Mouse (Mus musculus): Measurements from ENCODE around the gene Sgpp1. TPM values are rescaled to one million over a fixed set of nuclear protein-coding genes. Genes with fewer than 3 reads are reported as not detected.

Gene Sgpp1
- polyA plus RNA-seq, 1 experiment from 2014 or later, result 31.6 TPM

DNA sequence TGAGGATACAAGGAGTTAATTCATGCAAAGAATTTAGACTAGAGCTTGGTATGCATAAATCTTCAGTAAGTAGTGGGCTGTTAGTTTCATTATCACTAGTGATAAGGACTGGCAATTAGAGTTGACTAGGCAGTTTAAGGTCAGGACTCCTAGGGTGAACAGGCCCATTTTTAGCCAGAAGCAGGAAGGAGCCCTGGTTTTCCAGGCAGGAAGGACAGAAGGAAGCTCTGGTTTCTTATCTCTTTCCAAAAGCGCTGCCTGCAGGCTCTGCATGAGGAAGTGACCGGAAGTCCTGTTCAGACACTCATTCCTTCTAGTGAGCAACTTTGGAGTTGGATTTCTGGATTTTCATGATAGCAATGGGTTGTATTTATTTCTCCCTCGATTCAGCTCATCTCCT is 30.2 kb upstream of the Sgpp1 start:
- WGBS, result 74% methylated on average over 3 of the region's 3 CpGs
- Histone ChIP-seq H3K27me3 (replicated peaks; ENCODE audit: control insufficient read depth, insufficient read depth, low read length) (no peaks in the 10 kb centered on the region), H3K4me1 (ENCODE audit: control insufficient read depth, insufficient read depth, low read length) (no peaks in the 10 kb centered on the region), H3K4me2 (ENCODE audit: low read depth, low read length) (no peak overlapping the region), H3K4me3 (ENCODE audit: low read depth, low read length) (no peak overlapping the region), H3K9me3 (ENCODE audit: control insufficient read depth, low read length) (no peaks in the 10 kb centered on the region), H3K27ac (replicated peaks; ENCODE audit: low read depth, low read length) (no peak overlapping the region), H3K36me3 (ENCODE audit: control insufficient read depth, insufficient read depth, low read length) (no peaks in the 10 kb centered on the region), H3K9ac (ENCODE audit: low read depth, low read length) (no peak overlapping the region)
- ATAC-seq (ENCODE audit: low read depth) (no peak), DNase-seq (ENCODE audit: low spot score) (no peak)

DNA sequence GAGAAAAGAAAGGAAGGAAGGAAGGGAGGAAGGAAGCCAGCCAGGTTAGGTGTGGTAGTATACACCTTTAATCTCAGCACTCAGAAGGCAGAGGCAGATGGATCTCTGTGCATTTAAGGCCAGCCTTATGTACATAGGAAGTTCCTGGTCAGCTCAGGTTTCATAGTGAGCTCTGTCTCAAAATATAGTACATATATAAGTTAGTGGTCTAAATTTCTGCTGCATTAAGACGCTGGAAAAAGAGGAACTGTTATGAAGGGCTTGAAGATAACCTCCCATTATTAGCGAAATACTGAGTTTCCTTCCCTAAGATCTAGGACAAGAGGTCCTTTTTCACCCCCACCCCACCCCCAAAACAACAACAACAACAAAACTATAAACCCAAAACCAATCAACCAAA is 20.9 kb upstream of the Sgpp1 start:
- DNase-seq (ENCODE audit: low spot score) (no peak), ATAC-seq (ENCODE audit: low read depth) (no peak)
- H3K4me3 ChIP-seq (ENCODE audit: low read depth, low read length), result no peak overlapping the region
- no peaks in the 10 kb centered on the region for H3K36me3 ChIP-seq (ENCODE audit: control insufficient read depth, insufficient read depth, low read length)
- WGBS, result 84% methylated on average over 2 of the region's 2 CpGs
- H3K9me3 ChIP-seq (ENCODE audit: control insufficient read depth, low read length), result no peaks in the 10 kb centered on the region
- no peak overlapping the region for H3K4me2 ChIP-seq (ENCODE audit: low read depth, low read length)
- no peaks in the 10 kb centered on the region for H3K27me3 ChIP-seq (replicated peaks; ENCODE audit: control insufficient read depth, insufficient read depth, low read length)
- no peaks in the 10 kb centered on the region for H3K4me1 ChIP-seq (ENCODE audit: control insufficient read depth, insufficient read depth, low read length)
- no peak overlapping the region for H3K9ac ChIP-seq (ENCODE audit: low read depth, low read length)
- H3K27ac ChIP-seq (replicated peaks; ENCODE audit: low read depth, low read length), result no peak overlapping the region

DNA sequence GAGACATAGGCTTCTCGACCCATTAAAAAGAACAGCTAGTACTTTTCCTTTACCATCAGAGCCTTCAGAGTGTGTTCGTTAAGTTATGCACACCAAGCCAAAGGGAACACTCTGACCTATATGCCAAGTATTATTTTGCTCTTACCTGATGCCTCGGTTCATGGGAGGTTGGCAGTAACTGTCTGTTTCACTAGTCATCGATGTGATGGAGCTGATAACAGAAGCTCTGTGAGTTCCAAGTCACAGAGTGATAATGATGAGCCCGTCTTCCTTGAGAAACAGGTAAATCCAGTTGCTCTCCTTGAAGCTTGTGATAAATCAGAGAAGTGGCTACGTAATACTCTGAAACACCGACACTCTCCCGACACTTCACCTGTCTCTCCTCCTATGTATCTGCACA is 18.2 kb upstream of the Sgpp1 start:
- DNase-seq (ENCODE audit: low spot score) (no peak), ATAC-seq (ENCODE audit: low read depth) (no peak)
- WGBS, result 79% methylated on average over 8 of the region's 8 CpGs
- no peak overlapping the region for H3K4me2 ChIP-seq (ENCODE audit: low read depth, low read length)
- H3K4me1 ChIP-seq (ENCODE audit: control insufficient read depth, insufficient read depth, low read length), result no peaks in the 10 kb centered on the region
- H3K9me3 ChIP-seq (ENCODE audit: control insufficient read depth, low read length), result no peaks in the 10 kb centered on the region
- no peak overlapping the region for H3K4me3 ChIP-seq (ENCODE audit: low read depth, low read length)
- H3K27me3 ChIP-seq (replicated peaks; ENCODE audit: control insufficient read depth, insufficient read depth, low read length), result no peaks in the 10 kb centered on the region
- no peak overlapping the region for H3K27ac ChIP-seq (replicated peaks; ENCODE audit: low read depth, low read length)
- H3K9ac ChIP-seq (ENCODE audit: low read depth, low read length), result no peak overlapping the region
- no peaks in the 10 kb centered on the region for H3K36me3 ChIP-seq (ENCODE audit: control insufficient read depth, insufficient read depth, low read length)

DNA sequence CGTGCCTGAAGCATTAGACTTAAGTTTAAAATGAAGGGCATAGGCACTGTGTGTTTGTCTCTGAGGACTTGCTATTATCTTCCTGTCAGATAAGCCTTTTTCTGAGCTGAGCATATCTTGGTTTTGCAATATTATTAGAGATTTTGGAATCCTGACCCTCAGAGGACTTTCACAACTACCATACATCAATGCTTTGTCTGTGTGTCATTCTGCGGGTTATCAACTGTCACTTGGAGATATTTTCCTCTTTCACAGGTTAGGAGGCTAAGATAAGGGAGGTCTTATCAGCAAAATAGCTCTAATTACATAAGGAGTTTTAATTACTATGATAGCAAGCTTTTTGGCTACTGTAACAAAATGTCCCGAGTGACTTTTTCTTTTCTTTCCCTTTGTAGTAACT is 16.5 kb upstream of the Sgpp1 start:
- no peak overlapping the region for H3K27ac ChIP-seq (replicated peaks; ENCODE audit: low read depth, low read length)
- no peak overlapping the region for H3K9ac ChIP-seq (ENCODE audit: low read depth, low read length)
- no peak overlapping the region for H3K4me2 ChIP-seq (ENCODE audit: low read depth, low read length)
- no peak for ATAC-seq (ENCODE audit: low read depth)
- no peaks in the 10 kb centered on the region for H3K36me3 ChIP-seq (ENCODE audit: control insufficient read depth, insufficient read depth, low read length)
- no peak for DNase-seq (ENCODE audit: low spot score)
- no peaks in the 10 kb centered on the region for H3K9me3 ChIP-seq (ENCODE audit: control insufficient read depth, low read length)
- H3K27me3 ChIP-seq (replicated peaks; ENCODE audit: control insufficient read depth, insufficient read depth, low read length), result no peaks in the 10 kb centered on the region
- H3K4me1 ChIP-seq (ENCODE audit: control insufficient read depth, insufficient read depth, low read length), result no peaks in the 10 kb centered on the region
- H3K4me3 ChIP-seq (ENCODE audit: low read depth, low read length), result no peak overlapping the region
- 74% methylated on average over 3 of the region's 3 CpGs for WGBS

DNA sequence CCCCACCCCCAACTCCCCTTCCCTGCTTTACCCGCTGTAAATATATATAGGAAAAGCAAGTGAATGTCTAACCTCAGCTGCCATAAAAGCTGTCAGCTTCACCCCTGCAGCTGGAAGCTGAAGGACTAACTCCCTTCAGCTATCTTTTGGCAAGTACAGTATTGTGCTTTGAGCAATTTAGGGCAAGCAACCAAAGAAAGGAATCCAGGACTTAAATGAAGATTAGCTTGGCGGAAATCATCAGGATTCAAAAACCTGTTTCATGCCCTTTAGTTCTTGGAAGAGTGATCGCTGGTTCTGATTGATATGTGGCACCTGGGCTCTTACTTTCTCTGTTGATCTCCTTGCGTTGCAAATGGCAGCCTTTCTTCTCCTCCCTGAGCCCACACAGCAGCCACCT is 13.0 kb upstream of the Sgpp1 start:
- Histone ChIP-seq H3K4me3 (ENCODE audit: low read depth, low read length) (no peak overlapping the region), H3K27me3 (replicated peaks; ENCODE audit: control insufficient read depth, insufficient read depth, low read length) (no peaks in the 10 kb centered on the region), H3K4me2 (ENCODE audit: low read depth, low read length) (no peak overlapping the region), H3K27ac (replicated peaks; ENCODE audit: low read depth, low read length) (no peak overlapping the region), H3K4me1 (ENCODE audit: control insufficient read depth, insufficient read depth, low read length) (no peaks in the 10 kb centered on the region), H3K9ac (ENCODE audit: low read depth, low read length) (no peak overlapping the region), H3K9me3 (ENCODE audit: control insufficient read depth, low read length) (no peaks in the 10 kb centered on the region), H3K36me3 (ENCODE audit: control insufficient read depth, insufficient read depth, low read length) (no peaks in the 10 kb centered on the region)
- WGBS, result 57% methylated on average over 4 of the region's 4 CpGs
- DNase-seq (ENCODE audit: low spot score) (no peak), ATAC-seq (ENCODE audit: low read depth) (no peak)

DNA sequence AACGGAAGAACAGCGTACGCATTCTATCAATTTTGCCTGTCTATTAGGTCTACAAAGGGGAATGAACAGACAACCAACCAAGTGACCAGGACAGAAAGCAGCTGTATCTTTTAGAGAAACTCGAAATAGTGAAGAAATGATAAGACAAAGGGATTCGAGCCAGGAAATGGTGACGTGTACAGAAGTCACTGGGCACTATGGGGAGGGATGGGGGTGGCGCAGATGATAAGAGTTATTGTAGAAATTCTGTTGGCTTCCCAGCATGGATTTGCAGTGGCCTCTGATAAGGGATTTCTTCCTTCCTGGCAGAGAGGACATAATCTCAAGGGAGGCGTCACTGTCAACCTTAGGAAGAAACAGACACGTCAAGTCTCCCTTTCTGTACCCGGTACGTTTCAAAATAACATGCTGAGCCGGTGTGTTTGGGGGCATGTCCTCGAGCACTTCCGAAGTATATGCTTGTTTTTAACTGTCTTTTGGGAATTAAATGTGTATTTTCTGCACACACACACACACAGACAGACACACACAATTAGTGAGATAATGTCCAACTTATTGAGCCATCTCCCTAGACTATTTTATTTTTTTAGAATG is 10.3 kb upstream of the Sgpp1 start:
- Histone ChIP-seq H3K27ac (replicated peaks; ENCODE audit: low read depth, low read length) (no peak overlapping the region), H3K9me3 (ENCODE audit: control insufficient read depth, low read length) (no peaks in the 10 kb centered on the region), H3K36me3 (ENCODE audit: control insufficient read depth, insufficient read depth, low read length) (no peaks in the 10 kb centered on the region), H3K9ac (ENCODE audit: low read depth, low read length) (no peak overlapping the region), H3K4me3 (ENCODE audit: low read depth, low read length) (no peak overlapping the region), H3K27me3 (replicated peaks; ENCODE audit: control insufficient read depth, insufficient read depth, low read length) (no peaks in the 10 kb centered on the region), H3K4me1 (ENCODE audit: control insufficient read depth, insufficient read depth, low read length) (no peaks in the 10 kb centered on the region), H3K4me2 (ENCODE audit: low read depth, low read length) (no peak overlapping the region)
- 73% methylated on average over 14 of the region's 14 CpGs for WGBS
- no peak for ATAC-seq (ENCODE audit: low read depth)
- DNase-seq (ENCODE audit: low spot score), result no peak

DNA sequence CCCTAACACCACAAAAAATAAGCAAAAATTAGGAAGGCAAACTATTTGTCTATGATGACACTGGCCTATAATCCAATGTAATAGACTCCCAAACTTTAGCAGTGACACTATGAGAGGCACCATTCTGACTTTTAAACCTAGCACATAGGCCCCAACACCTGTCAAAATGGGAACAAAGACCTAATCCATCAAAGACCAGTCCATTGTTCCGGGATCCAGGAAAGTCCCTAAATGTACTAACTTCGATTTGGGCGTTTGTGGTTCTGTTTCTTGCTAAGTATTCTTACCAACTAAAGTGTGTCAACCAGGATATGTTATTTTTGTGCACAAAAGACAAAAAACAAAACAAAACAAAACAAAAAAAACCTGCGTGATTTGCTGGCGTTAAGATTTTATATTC is 6.6 kb upstream of the Sgpp1 start:
- Histone ChIP-seq H3K9ac (ENCODE audit: low read depth, low read length) (no peak overlapping the region), H3K4me3 (ENCODE audit: low read depth, low read length) (no peak overlapping the region), H3K36me3 (ENCODE audit: control insufficient read depth, insufficient read depth, low read length) (no peaks in the 10 kb centered on the region), H3K4me1 (ENCODE audit: control insufficient read depth, insufficient read depth, low read length) (no peaks in the 10 kb centered on the region), H3K9me3 (ENCODE audit: control insufficient read depth, low read length) (no peaks in the 10 kb centered on the region), H3K4me2 (ENCODE audit: low read depth, low read length) (no peak overlapping the region), H3K27ac (replicated peaks; ENCODE audit: low read depth, low read length) (no peak overlapping the region), H3K27me3 (replicated peaks; ENCODE audit: control insufficient read depth, insufficient read depth, low read length) (no peaks in the 10 kb centered on the region)
- ATAC-seq (ENCODE audit: low read depth) (no peak), DNase-seq (ENCODE audit: low spot score) (no peak)
- WGBS, result 89% methylated on average over 5 of the region's 5 CpGs

DNA sequence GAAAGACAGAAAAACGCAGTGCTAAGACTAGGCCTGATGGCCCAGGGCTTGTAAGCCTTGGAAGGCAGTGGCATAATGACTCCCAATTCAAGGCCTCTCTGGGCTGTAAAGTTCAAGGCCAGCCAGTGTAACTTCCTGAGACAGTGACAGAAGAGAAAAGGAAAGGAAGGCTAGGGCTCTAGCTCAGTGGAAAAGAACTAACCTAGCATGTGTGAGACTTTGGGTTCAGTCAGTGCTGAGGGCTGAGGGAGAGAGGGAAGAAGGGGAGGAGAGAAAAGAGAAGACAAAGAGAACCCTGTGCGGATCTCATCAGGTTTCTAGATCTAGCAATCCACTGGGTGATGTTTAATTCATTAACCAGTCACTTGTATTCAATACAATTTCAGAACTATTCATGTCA is 5.7 kb upstream of the Sgpp1 start:
- ATAC-seq (ENCODE audit: low read depth) (no peak), DNase-seq (ENCODE audit: low spot score) (no peak)
- no peaks in the 10 kb centered on the region for H3K9me3 ChIP-seq (ENCODE audit: control insufficient read depth, low read length)
- WGBS, result 84% methylated on average over 2 of the region's 2 CpGs
- no peaks in the 10 kb centered on the region for H3K27me3 ChIP-seq (replicated peaks; ENCODE audit: control insufficient read depth, insufficient read depth, low read length)
- H3K4me3 ChIP-seq (ENCODE audit: low read depth, low read length), result no peak overlapping the region
- no peak overlapping the region for H3K27ac ChIP-seq (replicated peaks; ENCODE audit: low read depth, low read length)
- H3K4me2 ChIP-seq (ENCODE audit: low read depth, low read length), result no peak overlapping the region
- H3K4me1 ChIP-seq (ENCODE audit: control insufficient read depth, insufficient read depth, low read length), result no peaks in the 10 kb centered on the region
- H3K9ac ChIP-seq (ENCODE audit: low read depth, low read length), result no peak overlapping the region
- H3K36me3 ChIP-seq (ENCODE audit: control insufficient read depth, insufficient read depth, low read length), result no peaks in the 10 kb centered on the region

DNA sequence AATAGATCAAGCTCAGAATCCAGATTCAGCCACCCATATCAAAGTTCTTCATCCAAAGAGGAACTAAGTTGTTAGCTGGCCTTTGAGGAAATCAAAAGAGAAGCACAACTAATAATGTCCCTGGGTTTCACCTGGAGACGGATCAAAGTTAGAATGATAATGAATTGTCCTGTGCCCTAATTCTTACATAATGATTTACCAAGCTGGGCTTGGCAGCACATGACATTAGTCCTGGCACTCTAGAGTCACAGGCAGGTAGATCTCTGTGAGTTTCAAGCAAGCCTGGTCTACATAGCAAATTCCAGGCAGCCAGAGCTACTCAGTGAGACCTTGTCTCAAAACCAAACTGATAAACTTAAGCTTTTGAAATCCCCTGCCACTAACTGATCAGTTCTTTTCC is 4.9 kb upstream of the Sgpp1 start:
- H3K36me3 ChIP-seq (ENCODE audit: control insufficient read depth, insufficient read depth, low read length), result no peaks in the 10 kb centered on the region
- 89% methylated on average over 1 of the region's 1 CpGs for WGBS
- H3K27ac ChIP-seq (replicated peaks; ENCODE audit: low read depth, low read length), result no peak overlapping the region
- ATAC-seq (ENCODE audit: low read depth), result no peak
- H3K27me3 ChIP-seq (replicated peaks; ENCODE audit: control insufficient read depth, insufficient read depth, low read length), result no peaks in the 10 kb centered on the region
- H3K9me3 ChIP-seq (ENCODE audit: control insufficient read depth, low read length), result no peaks in the 10 kb centered on the region
- no peaks in the 10 kb centered on the region for H3K4me1 ChIP-seq (ENCODE audit: control insufficient read depth, insufficient read depth, low read length)
- H3K9ac ChIP-seq (ENCODE audit: low read depth, low read length), result no peak overlapping the region
- no peak for DNase-seq (ENCODE audit: low spot score)
- H3K4me3 ChIP-seq (ENCODE audit: low read depth, low read length), result no peak overlapping the region
- H3K4me2 ChIP-seq (ENCODE audit: low read depth, low read length), result no peak overlapping the region

All from embryonic facial prominence, embryonic 14.5 days (tissue).